Mouse (Mus musculus) right cerebral cortex, postnatal 4 days (tissue): ENCODE data around the gene Glyatl3.

ENCODE experiments used
- DNase-seq: peaks from one replicate; pipeline ENCODE4 v3.0.0-alpha.2; 2022

Gene Glyatl3

GRCm38 (mm10) chr17:40855065-40855464 lies 59.1 kb downstream of the Glyatl3 start:
- DNase-seq = no peak
